Mouse (Mus musculus): Measurements from ENCODE around the gene Nutf2-ps1.

- TF ChIP-seq CTCF (IDR thresholded peaks at IDR 0.05; ENCODE audit: control insufficient read depth, insufficient read depth, insufficient replicate concordance, low read depth, low read length) (no peak), POLR2A (IDR thresholded peaks at IDR 0.05; ENCODE audit: control insufficient read depth, low read depth, low read length) (no peak)
These were observed 14.7 kb downstream of the Nutf2-ps1 start for GRCm38 (mm10) chr19:53574131-53574530.

All from testis, adult 2 months (tissue).